Mouse (Mus musculus): ENCODE results near the gene Slc35d3.

Gene Slc35d3

GRCm38 (mm10) chr10:19835887-19836710 lies 15.2 kb downstream of the Slc35d3 start:
- 68% methylated on average over 8 of the region's 8 CpGs for WGBS

DNA sequence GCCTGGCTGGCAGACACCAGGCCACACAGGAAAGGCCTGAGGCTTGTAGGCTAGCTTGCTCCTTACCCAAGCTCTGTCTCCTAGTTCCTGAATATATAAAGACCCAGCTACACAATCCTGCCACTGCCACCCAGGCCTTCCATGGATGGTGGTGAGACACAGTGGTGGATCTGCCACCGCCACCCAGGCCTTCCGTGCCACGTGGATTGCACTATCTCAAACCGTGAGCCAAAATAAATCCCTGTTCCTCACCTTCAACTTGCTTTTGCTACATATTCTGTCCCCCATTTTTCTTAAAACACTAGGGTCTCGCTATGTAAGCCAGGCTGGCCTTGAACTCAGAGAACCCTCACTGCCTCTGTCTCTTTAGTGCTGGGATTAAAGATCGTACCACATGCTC lies 17.0 kb downstream of the Slc35d3 start:
- WGBS, result 97% methylated on average over 6 of the region's 6 CpGs

DNA sequence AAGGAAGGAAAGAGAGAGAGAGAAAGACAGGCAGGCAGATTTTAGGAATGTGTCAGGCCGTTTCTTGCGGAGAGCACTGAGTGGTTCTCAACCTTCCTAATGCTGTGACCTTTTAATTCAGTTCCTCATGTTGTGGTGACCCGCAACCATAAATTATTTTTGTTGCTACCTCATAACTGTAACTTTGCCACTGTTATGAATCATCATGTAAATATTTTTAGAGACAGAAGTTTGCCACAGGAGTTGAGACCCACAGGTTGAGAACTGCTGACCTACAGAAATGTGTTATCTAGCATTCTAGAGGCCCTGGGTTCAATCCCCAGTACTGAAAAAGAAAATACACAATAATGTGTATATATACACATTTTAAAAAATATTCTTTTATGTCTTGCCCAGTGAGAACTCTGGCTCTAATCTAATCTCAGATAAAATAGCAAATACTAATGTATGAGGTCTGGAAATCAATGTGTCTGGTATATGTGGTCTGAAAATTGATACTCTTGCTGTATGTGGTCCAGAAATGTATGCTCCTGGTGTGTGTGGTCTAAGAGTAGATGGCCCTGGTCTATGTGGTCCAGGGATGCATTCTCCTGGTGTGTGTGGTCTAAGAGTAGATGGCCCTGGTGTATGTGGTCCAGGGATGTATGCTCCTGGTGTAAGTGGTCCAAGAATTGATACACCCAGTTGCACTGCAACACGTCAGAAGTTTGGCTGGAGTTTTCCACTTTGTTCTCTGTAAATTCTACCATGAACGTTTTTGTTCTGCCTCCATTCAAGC lies 20.0 kb downstream of the Slc35d3 start:
- WGBS, result 91% methylated on average over 5 of the region's 5 CpGs

DNA sequence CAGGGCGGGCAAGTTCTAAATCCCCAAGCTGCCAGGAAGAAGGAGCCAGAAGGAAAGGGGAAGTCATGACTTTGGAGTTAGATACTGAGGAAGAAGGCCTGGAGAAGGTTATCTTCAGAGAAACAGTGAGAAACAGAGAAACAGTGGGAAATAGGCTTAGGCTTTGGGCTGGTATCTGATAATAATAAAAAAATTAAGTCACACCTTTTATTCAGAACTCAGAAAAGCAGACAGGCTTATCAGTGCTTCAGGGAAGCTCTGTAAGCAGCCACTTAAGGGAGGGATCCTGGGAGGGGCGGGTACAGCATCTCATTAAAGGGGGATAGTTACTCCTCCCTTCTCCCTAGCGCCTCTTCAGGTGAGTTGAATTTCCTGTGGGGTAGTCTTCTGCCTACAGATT lies 30.3 kb downstream of the Slc35d3 start:
- WGBS, result 92% methylated on average over 3 of the region's 3 CpGs

DNA sequence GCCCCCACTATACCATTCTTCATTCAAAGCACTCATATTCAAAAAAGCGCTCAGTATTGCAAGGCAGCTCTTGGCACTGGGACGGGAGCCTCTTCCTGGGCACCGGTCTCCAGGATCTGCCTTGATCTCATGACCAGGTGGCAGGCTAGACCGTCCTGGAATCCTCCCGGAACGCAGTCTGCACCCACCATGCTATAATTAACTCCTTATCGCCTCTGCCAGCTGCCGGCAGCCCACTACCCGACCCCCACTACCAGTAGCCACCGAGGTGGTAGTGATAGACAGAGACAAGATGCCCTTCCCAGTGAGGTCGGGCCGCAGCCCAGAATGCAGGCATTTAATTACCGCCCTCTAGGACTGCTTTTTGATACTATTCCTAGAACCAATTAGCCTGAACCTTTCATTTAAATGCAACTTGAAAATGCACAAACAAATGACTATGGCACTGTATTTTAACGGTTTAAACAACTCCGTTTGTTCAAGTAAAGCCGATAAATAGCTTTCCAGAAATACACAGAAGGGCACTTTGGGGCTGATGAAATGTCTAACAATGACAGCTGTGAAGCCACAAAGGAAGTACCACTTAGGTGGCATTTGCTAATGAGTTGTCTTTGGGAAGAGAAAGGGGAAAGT lies 32.4 kb downstream of the Slc35d3 start:
- 30% methylated on average over 16 of the region's 16 CpGs for WGBS

DNA sequence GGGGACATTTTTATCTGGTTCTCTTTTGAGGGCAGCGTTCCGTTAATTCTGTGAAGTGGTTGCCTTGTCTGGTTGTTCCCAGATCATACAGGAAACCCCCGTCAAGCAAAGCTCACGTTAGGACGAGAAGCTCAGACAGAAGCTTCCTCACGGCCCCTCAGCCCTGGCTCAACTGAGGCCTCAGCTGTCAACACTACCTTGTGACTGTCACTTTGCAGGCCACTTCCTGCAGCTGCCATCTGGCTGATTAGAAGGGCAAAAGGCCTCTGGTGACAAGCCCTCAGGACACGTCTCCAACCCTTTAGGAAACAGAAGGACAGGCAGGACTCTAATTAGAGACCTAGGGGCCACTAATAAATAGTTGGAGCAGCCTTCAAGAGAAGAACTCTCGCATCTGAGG lies 35.9 kb downstream of the Slc35d3 start:
- 69% methylated on average over 8 of the region's 8 CpGs for WGBS

DNA sequence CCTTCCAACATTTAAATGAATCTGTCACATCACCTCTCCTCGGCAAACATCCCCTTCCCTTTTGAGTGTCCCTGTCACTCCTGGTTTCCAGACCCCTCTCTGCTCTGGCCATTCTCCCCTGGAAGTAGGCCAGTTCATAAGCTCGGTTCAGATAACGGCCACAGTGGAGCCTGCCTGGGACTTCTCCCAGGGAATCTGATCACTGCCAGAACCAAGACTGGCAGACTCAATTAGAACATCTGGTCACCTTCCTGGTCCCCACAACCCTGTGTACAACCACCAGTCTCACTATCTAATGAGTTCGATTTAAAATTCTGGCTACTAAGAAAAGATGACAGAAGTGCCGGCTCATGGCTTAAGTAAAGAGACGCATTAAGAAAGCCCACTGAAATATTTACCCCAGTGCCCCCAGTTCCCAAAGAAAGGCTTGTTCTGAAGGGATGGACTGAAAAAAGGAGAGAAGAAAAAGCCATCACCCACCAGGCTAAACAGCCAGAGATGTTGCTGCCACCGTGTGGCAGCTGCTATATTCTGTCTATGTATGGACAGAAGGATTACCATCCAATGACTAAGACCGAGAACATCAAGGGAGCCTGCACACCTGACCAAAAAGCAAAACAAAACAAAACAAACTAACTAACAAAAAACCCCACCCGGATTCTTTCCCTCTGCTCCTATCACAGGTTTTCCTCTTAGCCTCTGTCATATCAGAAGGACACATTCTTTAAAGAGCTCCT lies 39.7 kb downstream of the Slc35d3 start:
- WGBS, result 39% methylated on average over 9 of the region's 9 CpGs

DNA sequence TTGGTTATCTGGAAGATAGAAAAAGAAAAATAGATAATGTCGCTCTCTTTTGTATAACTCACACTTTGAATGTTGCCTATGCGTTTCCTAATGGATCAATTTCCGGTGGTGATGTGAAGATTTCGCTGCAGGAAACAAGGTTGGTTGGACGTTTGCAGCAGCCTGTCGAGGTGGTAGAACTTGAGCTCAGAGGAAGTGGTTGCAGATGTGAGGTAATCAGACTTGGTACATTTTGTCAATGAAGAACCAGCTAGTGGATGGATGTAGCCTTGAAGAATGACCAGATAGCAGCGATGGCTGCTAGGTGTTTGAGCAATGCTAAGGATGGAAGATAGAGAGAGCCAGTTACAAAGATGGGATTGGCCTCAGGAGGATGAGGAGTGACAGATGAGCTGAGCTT lies 46.5 kb downstream of the Slc35d3 start:
- 83% methylated on average over 7 of the region's 7 CpGs for WGBS

GRCm38 (mm10) chr10:19802958-19803357 lies 48.3 kb downstream of the Slc35d3 start:
- 82% methylated on average over 7 of the region's 7 CpGs for WGBS
